Mouse (Mus musculus) telencephalon, adult 2 months (tissue): ENCODE results near the gene Macf1.
"Not testable (repeated sequence)": the region's sequence is repeated elsewhere in the genome, so short reads cannot be mapped to it uniquely, and the experiment has no call there.

Experiments used
- DNase-seq: peaks from one replicate; pipeline ENCODE4 v3.0.0-alpha.2; 2011; ENCODE audit warnings: low read depth, low spot score

Macf1 gene

DNA sequence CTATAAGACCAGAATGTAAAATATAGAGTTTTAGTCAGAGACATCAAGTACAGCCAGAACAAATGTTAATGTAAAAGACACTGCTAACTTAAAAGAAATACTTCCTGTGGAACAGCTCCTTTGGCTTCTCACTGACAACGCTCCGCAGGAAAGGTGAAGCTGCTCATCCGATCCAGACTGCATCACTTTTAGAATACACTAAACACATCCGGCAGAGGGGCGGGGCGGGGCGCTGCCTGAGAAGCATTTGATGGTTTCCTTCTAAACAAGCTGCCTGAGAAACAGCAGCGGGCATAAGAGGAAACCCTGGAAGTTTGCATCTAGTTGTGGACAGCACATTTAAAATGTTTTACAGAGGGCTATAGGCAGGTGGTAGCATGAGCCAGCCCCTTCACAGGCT lies 328.2 kb downstream of the Macf1 start:
- no peak for DNase-seq

DNA sequence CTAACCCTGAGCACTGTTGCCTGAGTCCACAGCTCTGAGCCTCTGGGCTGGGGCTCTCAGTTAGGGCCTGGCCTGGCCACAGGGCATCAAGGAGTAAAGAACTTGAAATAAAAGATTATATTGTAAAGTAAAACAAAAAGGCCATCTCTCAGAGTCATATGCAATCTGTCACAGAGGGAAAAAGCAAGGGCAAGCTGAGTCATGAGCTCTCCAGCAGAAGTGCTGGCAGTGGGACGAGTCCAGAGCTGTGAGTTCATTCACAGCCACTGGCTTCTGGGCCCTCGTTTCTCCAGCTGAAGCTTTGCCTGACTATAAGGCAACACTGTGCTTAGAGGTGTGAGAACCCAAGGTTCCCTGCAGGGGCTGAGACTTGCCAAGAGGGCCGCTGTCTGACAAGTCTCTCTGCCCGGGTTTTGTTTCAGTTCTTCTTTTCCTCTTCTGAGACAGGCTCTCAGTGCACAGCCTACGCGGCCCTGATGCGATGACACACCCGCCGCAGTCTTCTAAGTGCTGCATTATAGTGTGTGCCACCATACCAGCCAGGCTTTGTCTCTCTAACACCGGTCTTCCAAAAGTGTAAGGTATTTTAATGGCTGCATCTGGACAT lies 330.8 kb downstream of the Macf1 start:
- peak; percentile 15 for DNase-seq

DNA sequence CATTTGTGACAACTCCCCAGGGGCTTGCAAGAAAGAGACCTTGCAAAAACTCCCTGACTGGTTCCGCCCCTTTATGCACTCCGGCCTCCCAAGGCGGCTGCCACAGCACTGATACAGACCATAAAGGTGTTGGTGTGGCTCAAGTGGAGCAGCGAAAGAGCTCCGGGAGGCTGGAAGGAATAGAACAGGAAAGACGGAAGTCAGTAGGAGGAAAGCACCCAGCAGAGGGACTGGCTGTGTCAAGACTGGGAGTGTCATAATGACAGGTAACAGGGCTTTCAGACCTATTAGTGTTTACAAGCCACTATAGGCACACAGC lies 340.7 kb downstream of the Macf1 start:
- DNase-seq = no peak

DNA sequence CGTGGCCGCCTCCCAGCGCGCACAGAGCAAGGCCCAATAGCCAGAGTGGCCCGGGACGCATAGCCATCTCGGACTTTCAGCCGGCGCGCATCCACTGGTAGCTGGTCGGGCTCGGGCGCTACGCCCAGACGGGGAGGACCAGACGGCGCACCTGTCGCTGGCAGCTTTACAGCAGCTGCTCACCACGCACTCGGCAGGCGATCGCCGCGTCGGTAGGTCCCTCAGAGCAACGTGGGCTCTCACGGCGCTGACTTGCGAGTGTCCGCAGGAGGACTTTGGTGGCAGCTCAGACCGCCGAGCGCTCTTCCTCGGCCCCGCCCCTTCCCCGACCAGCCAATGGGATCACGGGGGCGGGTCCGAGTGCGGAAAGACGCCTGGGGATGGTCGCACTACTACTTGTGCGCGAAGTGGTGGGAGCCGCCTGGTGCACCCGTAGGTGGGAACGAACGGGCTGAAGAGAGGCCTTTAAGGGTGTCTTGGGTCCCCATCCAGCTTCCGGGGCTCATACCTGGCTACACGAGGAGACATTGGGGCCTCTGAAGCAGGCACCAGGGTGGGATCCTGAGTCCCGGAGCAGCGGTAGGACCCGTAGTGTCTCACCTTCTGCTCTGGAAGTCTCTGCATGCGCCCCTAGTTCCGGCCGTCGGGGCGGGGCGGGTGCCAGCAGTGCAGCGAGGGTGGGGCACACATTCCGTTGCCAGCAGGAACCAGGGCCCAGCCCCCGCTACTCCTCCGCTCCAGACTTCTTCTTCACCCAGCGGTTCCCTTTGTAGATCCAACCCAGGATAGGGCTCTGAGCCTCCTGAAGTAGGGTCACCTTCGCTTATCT lies 341.3 kb downstream of the Macf1 start, which contains the start of gene Bmp8a:
Gene Bmp8a (minus strand): TSS at position 611 of the 829 bp plus-strand sequence.
- DNase-seq = no peak

DNA sequence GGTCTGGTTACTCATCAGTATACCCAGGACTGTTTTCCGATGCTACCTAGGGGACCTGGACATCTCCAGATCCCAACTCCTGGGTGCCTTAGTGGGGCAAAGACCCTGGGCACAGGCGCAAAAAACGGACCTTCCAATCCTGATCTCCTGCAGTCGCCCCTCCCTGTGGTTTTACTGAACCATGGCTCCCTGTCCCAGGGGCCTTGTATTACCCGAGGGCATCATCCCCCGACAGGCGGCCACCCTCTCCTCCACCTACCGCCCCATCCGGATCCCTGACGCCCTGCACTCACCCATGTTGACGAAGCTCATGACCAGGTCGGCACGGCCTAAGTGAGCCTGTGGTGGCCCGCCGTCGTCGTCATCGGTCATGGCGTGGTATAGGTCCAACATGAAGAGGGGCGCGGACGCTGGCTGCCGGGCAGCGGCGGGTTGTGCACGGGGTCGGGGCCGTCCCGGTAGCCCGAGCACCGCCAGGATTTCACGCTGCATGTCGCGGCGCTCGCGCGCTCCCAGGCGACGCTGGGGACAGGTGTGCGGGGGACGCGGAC lies 342.0 kb downstream of the Macf1 start:
- DNase-seq = no peak

DNA sequence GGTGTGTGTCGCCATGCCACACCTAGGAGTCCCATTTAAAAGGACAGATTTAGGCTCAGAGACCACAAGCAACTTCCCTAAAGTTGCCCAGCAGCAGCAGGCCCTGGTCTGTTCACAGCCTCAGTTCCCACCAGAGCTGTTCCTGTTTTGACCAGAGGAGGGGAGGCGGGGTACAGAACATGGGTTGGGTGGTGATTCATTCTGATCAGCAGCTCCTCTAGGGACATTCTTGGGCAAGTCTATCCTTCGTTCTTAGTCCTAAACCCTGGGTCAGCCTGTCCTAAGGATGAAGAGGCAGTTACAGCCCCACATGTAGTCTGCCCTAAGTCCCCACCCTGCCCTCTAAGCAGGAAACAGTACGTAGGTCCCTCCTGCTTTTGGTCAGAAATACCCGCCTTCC lies 343.9 kb downstream of the Macf1 start:
- DNase-seq = no peak

DNA sequence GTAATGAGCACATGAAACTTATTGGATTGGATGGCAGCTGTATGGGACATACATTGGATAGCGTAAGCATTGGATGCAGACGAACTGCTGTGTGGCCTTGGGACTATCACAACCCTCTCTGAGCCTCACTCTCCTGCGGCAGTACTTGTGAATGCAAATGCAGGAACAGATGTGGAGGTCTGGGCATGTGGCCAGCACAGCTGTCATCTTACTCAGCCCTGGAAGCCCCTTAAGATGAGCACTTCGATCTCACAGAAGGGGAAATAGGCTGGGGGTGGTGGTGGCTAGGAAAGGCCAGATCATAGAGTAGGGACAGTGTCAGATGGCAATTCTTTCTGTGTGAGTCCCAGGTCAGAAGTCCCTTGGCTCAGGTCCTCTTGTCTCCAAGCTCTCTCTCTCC lies 346.5 kb downstream of the Macf1 start:
- DNase-seq = no peak

DNA sequence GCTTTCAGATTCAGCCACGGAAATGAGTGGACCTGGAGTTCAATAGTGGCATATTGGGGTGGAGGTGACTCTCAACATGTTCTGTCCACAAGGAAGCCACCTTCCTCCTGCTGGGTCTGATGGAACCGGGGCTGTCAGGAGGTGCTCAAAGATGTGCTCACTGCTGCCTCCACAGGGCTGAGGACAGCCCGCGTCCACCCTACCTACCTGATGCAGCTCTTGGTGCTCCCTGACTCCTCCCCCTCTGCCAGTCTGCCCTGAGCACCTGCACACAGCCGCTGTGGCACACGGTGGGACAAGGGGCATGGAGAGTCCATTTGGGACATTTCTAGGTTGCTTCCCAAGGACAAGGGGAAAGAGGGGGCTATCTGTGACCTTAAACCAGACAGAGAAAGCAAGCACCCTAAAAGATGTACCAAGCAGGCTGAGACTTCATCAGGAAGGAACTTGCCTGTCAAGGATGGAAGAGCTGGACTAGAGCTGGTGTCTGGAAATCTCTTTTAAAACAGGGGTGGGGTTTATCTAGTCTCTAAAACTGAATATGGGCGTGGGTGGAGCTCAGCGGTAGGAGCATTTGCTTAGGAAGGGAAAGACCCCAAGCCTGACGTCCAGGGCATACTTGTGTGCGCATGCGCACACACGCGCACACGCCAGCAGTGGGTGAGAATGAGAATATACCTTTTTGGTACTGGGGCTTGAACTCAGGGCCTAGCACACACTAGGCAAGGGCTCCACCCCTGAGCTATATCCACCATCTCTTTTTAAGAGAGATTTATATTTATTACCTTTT lies 348.2 kb downstream of the Macf1 start:
- DNase-seq = no peak

DNA sequence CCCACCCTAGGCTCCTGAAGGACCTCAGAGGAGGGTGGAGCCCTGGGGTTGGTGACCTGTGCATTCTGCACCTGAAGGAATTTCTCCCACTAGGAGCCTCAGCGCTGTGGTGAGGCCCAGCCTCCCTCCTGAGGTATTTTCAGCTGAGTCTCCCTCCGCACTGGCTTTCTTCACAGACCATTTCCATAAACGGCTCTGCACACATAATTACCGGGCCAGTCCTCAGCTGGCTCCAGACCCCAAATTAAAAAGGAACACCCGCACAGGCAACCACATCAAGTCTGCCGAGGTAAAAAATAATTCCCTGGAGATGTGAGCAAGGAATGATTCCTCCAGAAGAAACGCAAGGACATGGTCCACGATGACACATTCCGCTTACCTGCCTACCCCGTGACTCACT lies 348.9 kb downstream of the Macf1 start:
- DNase-seq = peak; percentile 10

DNA sequence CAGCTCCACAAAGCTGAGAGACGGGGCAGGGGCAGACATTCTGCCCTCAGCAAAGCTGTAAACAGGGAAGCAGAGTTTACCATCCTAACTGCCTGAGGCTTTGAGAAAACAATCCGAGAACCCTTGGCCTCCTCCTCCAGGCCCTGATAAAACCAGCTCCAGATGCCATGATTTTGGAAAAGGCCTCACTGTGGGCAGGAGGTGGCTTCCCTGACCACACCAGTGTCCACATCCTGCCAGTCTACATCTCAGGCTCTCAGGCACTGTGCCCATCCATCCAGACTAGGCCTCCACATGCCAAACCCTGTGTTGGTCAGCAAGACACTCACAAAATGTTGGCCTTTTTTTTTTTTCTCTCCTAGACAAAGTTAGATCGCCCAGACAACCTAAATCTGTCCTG lies 350.0 kb downstream of the Macf1 start:
- DNase-seq = no peak

DNA sequence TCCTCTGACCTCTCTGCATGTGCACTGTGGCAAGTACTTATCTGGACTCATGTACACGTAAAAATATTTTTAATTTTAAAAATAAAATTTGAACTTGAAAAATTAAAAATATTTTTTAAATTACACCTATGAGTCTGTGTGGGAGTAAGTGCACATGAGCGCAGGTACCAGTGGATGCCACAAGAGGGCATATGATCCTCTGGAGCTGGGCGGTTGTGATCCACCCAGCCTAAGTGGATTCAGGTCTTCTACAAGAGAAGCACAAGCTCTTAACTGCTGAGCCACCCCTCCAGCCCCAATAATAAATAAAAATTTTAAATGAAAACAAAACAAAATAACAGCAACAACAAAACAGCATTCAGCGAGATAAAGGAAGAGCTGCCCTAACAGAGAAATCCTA lies 351.0 kb downstream of the Macf1 start:
- DNase-seq = no peak

DNA sequence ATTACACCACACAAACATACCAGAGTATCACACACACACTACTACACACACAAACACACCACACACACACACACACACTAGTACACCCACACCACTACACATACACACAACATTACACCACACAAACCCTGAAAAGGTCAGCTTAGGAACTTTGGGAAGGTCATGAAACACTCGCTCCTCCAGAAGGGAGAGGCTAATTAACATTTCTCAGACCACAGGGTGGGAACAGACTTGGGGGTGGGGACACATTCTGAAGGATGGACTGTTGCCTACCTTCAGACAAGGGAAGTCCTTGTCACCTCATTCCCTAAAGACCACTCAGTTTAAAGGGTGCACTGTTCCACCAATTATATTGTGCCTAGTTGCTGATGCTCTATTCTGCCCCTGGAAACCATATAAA lies 352.2 kb downstream of the Macf1 start:
- DNase-seq = not testable (repeated sequence)

DNA sequence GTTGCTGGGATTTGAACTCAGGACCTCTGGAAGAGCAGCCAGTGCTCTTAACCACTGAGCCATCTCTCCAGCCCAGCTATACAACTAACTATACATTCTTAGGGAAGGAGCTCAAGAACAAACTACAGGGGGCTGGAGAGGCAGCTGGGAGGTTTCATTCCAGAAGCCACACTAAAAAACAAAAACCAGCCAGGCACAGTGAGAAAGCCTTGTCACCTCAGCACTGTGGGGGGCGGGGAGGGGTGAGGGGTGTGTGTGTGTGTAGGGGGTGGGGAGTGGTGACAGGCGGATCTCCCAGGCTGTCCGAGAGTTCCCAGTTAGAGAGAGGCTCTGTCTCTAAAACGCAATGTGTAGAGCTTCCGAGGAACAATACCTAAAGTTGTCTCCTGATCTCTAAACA lies 352.8 kb downstream of the Macf1 start:
- DNase-seq = no peak

DNA sequence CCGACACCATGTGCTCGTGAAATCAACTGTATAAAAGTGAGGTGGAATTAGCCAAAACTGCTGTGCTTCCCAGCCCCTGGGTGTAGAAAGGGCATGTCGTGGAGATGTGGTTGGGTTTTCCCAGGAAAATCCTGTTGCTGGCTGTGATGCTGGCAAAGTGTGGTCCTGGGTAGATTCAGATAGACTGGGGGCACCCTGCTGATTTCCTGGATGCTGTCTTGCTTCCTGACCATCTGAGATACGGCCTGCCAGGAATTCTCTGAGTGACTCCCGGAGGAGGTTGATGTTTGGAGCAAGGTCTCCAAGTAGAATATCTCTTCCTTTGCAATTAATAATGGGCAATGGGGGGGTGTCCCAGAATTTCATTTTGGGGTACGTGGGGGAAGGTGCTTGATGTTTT lies 355.2 kb downstream of the Macf1 start:
- DNase-seq = no peak

DNA sequence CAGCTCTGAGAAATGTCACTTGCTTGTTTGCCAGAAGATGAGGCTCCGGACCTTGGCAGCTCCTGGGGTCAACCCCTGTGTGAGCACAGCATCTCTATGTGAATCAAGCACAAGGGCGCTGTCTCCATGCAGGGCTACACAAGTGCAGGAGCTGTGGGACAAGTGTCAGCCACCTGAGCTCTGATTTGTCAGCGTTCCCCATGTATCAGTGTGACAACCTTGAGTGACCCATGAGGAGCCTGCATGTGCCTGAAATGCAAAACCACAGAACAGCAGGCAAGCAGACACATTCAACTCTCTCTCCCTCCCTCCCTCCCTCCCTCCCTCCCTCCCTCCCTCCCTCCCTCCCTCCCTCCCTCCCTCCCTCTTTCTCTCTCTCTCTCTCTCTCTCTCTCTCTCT lies 356.5 kb downstream of the Macf1 start:
- no peak for DNase-seq

DNA sequence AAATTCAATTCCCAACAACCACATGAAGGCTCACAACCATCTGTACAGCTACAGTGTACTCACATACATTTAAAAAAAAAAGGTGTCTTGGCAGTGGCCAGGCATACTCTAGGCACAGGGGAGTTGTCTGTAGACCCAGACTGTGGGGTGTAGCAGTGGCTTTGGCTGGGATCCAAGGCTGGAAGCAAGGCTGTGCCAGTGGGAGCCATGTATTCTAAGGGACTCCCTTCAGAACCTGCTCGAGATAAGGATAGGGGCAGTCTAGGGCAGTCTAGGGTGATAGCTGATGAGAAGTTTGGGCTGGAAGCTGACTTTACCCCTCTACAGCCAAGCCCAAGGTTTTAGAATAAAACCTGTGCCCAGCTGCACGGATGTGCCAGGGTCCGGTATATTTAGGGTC lies 358.1 kb downstream of the Macf1 start:
- no peak for DNase-seq

DNA sequence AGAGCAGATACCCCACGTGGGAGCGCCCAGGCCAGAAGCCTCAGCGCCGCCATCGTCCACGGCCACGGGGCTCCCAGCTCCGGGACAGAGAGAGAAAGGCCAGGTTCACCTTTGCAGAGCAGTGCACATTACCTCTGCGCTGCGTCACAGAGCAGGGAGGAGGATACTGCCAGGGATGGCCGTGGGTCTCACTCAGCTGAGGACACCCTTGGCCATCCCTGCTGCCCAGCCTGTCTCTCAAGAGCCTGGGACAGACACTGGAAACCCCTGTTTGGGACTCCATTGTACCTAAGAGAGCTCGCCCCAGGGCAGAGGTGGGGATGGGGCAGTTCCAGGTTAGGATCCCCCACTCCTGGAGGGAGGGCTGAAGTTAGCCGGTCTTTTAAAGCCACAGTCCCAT lies 360.6 kb downstream of the Macf1 start, which contains the start of gene Oxct2a:
Gene Oxct2a (minus strand): TSS at position 101 of the 400 bp plus-strand sequence.
- DNase-seq = no peak

DNA sequence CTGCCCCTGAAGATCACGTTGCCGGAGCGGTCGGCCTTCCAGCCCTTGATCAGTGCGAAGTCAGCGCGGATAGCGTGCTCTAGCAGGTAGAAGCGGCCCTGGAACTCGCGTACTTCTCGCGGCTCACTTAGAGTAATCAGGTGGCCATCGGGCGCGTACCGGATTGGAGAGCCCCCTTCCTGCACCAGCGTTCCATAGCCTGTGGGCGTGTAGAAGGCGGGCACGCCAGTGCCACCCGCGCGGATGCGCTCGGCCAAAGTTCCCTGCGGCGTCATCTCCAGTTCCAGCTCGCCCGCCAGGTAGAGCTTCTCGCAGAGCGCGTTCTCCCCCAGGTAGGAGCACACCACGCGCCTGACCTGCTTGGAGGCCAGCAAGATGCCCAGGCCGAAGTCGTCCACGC lies 361.2 kb downstream of the Macf1 start:
- DNase-seq = not testable (repeated sequence)

DNA sequence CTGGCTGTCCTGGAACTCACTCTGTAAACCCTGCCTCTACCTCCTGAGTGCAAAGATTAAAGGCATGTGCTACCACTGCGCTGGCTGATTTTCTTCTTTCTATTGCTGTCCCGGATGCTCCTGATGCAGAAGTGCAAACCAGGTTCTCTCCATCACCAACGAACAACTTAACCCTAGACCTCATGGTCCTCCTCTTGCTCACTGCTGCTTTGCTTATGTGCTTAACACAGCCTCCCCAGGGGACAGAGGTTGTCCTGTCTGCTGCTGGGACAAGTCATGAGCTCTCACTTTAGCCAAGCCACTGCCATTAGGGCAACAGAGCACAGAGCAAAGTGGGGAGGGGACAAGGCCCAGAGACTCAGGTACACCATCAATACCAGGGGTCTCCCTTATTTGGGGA lies 369.7 kb downstream of the Macf1 start:
- no peak for DNase-seq

DNA sequence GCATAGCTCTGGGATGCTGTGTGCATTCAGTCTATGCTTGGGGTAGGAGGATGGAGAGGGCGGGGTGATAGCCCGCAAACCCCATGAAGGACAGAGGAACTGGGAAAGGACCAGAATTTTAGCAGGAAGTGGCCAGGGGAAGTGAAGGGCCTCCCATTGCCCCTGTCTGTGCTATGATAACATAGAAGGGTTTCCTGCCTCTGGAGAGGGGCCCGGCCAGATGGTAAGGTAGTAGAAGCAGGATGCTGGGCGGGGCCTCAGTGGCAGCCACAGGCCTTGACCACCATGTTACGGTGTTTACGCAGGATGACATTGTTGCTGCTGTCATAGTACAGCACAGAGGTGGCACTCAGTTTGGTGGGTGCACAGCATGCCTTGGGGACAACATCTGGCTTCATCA lies 371.1 kb downstream of the Macf1 start:
- DNase-seq = no peak

DNA sequence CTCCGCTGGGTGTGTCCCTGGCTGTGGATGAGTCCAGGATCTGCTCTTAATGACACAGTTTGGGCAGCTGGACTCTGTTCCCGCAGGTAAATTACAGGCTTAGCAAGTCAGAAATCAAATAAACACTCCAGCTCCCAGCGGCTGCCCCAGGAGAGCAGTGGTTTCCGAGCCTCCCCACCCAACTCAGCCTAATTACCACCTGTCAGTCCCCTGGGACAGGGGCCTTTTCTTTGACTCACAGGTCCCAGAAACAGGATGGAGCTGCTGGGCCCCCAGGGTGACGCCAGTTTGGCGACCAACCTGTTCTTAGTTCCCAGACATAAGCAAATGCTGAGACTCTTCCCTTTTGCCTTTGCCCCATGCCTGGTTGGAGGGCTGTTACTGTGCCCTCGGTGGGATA lies 372.3 kb downstream of the Macf1 start:
- DNase-seq = no peak

DNA sequence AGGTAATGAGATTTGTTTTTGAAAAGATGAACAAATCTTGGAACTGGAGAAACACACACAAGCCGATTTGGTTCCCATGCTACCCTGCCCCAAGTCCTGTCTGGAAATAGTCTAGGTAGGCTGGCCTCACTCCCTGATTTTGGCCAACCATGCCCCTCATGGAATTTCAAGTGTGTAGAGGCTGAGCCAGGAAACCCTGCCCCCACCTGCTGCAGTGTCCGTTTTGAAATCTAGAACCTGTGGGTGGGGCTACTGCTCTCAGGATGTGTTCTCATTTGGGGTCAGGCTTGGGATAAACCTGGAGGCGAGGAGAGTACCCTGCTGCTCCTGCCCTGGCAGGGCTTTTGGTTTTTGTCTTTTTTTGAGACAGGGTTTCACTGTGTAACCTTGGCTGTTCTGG lies 375.9 kb downstream of the Macf1 start:
- no peak for DNase-seq
